Mouse (Mus musculus): ENCODE data around the gene Ntf3. TPM values are rescaled to one million over a fixed set of nuclear protein-coding genes. Genes with fewer than 3 reads are reported as not detected.

Gene Ntf3
- polyA plus RNA-seq, 1 experiment: not detected

GRCm38 (mm10) chr6:126172071-126172470 lies 5.4 kb upstream of the Ntf3 start:
- no peaks in the 10 kb centered on the region for H3K27me3 ChIP-seq (ENCODE audit: control insufficient read depth, insufficient read depth, insufficient read length)
- no peaks in the 10 kb centered on the region for H3K36me3 ChIP-seq (ENCODE audit: control insufficient read depth, insufficient read depth)
- no peaks in the 10 kb centered on the region for H3K79me2 ChIP-seq (ENCODE audit: control insufficient read depth, insufficient read depth)
- no peak overlapping the region for H3K4me2 ChIP-seq (ENCODE audit: low read depth)
- no peak overlapping the region for H3K4me3 ChIP-seq
- TF ChIP-seq CEBPB (IDR thresholded peaks at IDR 0.05; ENCODE audit: insufficient read depth, poor library complexity, severe bottlenecking) (no peak), REST (IDR thresholded peaks at IDR 0.05; ENCODE audit: insufficient read depth, insufficient read length) (no peak), MAX (IDR thresholded peaks at IDR 0.05; ENCODE audit: low read depth) (no peak), MYOD1 (IDR thresholded peaks at IDR 0.05; ENCODE audit: control insufficient read depth in 1 of 3, insufficient read length in 2 of 3, low read depth in 2 of 3) (no peak), TCF3 (IDR thresholded peaks at IDR 0.05; ENCODE audit: insufficient read length, low read depth) (no peak)
- H3ac ChIP-seq (ENCODE audit: control insufficient read depth, insufficient read length): no peak overlapping the region

DNA sequence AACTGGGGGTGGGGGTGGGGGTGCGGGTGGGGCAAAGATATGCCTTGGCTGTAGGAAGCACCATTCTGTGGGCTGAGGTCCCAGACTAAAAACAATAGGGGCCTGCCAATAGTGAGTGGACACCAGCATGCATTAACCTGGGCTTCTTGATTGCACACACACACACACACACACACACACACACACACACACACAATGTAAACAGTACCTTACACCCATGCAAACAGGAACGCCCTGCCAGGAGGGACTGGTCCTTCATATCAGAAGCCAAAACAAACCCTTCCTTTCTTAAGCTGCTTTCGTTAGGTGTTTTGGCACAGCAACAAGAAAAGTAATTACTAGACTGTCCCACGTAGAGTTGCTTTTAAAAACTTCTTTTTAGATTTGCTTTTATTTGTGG lies 4.1 kb upstream of the Ntf3 start:
- no peaks in the 10 kb centered on the region for H3K36me3 ChIP-seq (ENCODE audit: control insufficient read depth, insufficient read depth)
- no peak overlapping the region for H3K4me3 ChIP-seq
- H3ac ChIP-seq (ENCODE audit: control insufficient read depth, insufficient read length): no peak overlapping the region
- TF ChIP-seq SRF (IDR thresholded peaks at IDR 0.05; ENCODE audit: control insufficient read depth, insufficient read length, low read depth) (no peak), TCF3 (IDR thresholded peaks at IDR 0.05; ENCODE audit: insufficient read length, low read depth) (no peak), MAX (IDR thresholded peaks at IDR 0.05; ENCODE audit: low read depth) (no peak), USF1 (IDR thresholded peaks at IDR 0.05; ENCODE audit: low read depth) (no peak), E2F4 (IDR thresholded peaks at IDR 0.05; ENCODE audit: insufficient read depth) (no peak), CEBPB (IDR thresholded peaks at IDR 0.05; ENCODE audit: insufficient read depth, poor library complexity, severe bottlenecking) (no peak), POLR2AphosphoS2 (IDR thresholded peaks at IDR 0.05; ENCODE audit: insufficient read length, low read depth) (no peak), TCF12 (IDR thresholded peaks at IDR 0.05; ENCODE audit: insufficient read depth, poor library complexity, severe bottlenecking) (no peak), POLR2A (IDR thresholded peaks at IDR 0.05; ENCODE audit: insufficient read length, low read depth) (no peak), REST (IDR thresholded peaks at IDR 0.05; ENCODE audit: insufficient read depth, insufficient read length) (no peak), MYOD1 (IDR thresholded peaks at IDR 0.05; ENCODE audit: control insufficient read depth in 1 of 3, insufficient read length in 2 of 3, low read depth in 2 of 3) (no peak), MYOG (IDR thresholded peaks at IDR 0.05; ENCODE audit: control insufficient read depth in 1 of 3, insufficient read depth in 1 of 3, insufficient read length in 2 of 3, low read depth in 2 of 3) (no peak)
- H3K4me2 ChIP-seq (ENCODE audit: low read depth): no peak overlapping the region
- H3K79me2 ChIP-seq (ENCODE audit: control insufficient read depth, insufficient read depth): no peaks in the 10 kb centered on the region
- H3K27me3 ChIP-seq (ENCODE audit: control insufficient read depth, insufficient read depth, insufficient read length): no peaks in the 10 kb centered on the region

DNA sequence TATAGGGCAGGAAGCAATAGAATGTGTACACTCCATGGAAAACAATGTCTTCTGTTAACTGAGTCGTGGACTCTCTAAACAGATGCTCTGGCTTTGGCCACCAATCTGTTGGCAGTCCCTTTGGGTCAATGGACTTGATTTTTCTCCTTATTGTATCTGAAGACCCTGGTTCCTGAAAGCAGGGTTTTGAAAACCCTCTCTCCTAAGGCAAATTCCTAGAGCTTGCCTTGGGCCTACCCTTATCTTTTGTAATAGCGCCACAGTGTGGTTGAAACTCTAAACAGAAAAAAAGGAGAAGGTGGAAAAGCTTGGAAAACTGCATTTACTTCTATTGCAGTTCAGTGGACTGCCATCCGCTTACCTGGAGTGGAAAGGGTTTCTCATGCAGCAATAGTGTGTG lies 1.0 kb upstream of the Ntf3 start:
- Histone ChIP-seq H3K36me3 (ENCODE audit: control insufficient read depth, insufficient read depth) (no peaks in the 10 kb centered on the region), H3K79me2 (ENCODE audit: control insufficient read depth, insufficient read depth) (no peaks in the 10 kb centered on the region), H3K4me2 (ENCODE audit: low read depth) (no peak overlapping the region), H3K4me3 (no peak overlapping the region), H3ac (ENCODE audit: control insufficient read depth, insufficient read length) (no peak overlapping the region), H3K27me3 (ENCODE audit: control insufficient read depth, insufficient read depth, insufficient read length) (peaks cover 12% of the 10 kb centered on the region)
- TF ChIP-seq POLR2A (IDR thresholded peaks at IDR 0.05; ENCODE audit: insufficient read length, low read depth): no peak
- no peak for TF ChIP-seq E2F4 (IDR thresholded peaks at IDR 0.05; ENCODE audit: insufficient read depth)
- no peak for TF ChIP-seq MYOG (IDR thresholded peaks at IDR 0.05; ENCODE audit: control insufficient read depth in 1 of 3, insufficient read depth in 1 of 3, insufficient read length in 2 of 3, low read depth in 2 of 3)
- no peak for TF ChIP-seq MYOD1 (IDR thresholded peaks at IDR 0.05; ENCODE audit: control insufficient read depth in 1 of 3, insufficient read length in 2 of 3, low read depth in 2 of 3)
- TF ChIP-seq SRF (IDR thresholded peaks at IDR 0.05; ENCODE audit: control insufficient read depth, insufficient read length, low read depth): no peak

DNA sequence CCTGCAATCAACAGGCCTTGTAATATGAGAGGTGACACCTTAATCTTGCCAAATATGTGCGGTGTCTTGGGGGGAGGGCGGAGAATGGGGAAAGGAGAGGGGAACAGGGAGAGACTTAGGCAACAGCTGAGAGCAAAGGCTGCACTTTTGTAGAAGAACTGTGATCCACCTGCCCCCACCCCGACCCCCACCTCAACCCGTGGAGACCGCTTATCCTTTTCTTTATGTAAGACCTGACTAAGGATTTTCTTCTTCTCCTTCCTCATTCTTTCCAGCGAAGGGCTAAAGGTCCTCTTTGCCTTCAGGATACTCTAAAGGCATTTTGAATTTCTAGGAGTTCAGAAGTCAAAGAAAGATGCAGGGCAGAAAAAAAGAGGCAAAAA lies 489 bp upstream of the Ntf3 start:
- TF ChIP-seq MYOD1 (IDR thresholded peaks at IDR 0.05; ENCODE audit: control insufficient read depth in 1 of 3, insufficient read length in 2 of 3, low read depth in 2 of 3): no peak
- H3K4me3 ChIP-seq: no peak overlapping the region

GRCm38 (mm10) chr6:126165591-126166155 lies 1.0 kb downstream of the Ntf3 start:
- no peak overlapping the region for H3K4me3 ChIP-seq
- H3K4me2 ChIP-seq (ENCODE audit: low read depth): no peak overlapping the region
- TF ChIP-seq MAX (IDR thresholded peaks at IDR 0.05; ENCODE audit: low read depth) (no peak), POLR2A (IDR thresholded peaks at IDR 0.05; ENCODE audit: insufficient read length, low read depth) (no peak), USF1 (IDR thresholded peaks at IDR 0.05; ENCODE audit: low read depth) (no peak)
- H3K79me2 ChIP-seq (ENCODE audit: control insufficient read depth, insufficient read depth): no peaks in the 10 kb centered on the region
- no peaks in the 10 kb centered on the region for H3K36me3 ChIP-seq (ENCODE audit: control insufficient read depth, insufficient read depth)
- H3K27me3 ChIP-seq (ENCODE audit: control insufficient read depth, insufficient read depth, insufficient read length): peaks cover 12% of the 10 kb centered on the region
- no peak overlapping the region for H3ac ChIP-seq (ENCODE audit: control insufficient read depth, insufficient read length)

More for the DNA sequence above, 489 bp upstream of the Ntf3 start:
- Histone ChIP-seq H3K4me2 (ENCODE audit: low read depth) (no peak overlapping the region), H3K79me2 (ENCODE audit: control insufficient read depth, insufficient read depth) (no peaks in the 10 kb centered on the region), H3ac (ENCODE audit: control insufficient read depth, insufficient read length) (no peak overlapping the region), H3K27me3 (ENCODE audit: control insufficient read depth, insufficient read depth, insufficient read length) (peaks cover 12% of the 10 kb centered on the region), H3K36me3 (ENCODE audit: control insufficient read depth, insufficient read depth) (no peaks in the 10 kb centered on the region)

GRCm38 (mm10) chr6:126164781-126165180 lies 1.9 kb downstream of the Ntf3 start:
- Histone ChIP-seq H3K4me2 (ENCODE audit: low read depth) (no peak overlapping the region), H3K4me3 (no peak overlapping the region), H3K79me2 (ENCODE audit: control insufficient read depth, insufficient read depth) (no peaks in the 10 kb centered on the region), H3ac (ENCODE audit: control insufficient read depth, insufficient read length) (no peak overlapping the region), H3K27me3 (ENCODE audit: control insufficient read depth, insufficient read depth, insufficient read length) (peaks cover 12% of the 10 kb centered on the region), H3K36me3 (ENCODE audit: control insufficient read depth, insufficient read depth) (no peaks in the 10 kb centered on the region)
- no peak for TF ChIP-seq E2F4 (IDR thresholded peaks at IDR 0.05; ENCODE audit: insufficient read depth)
- no peak for TF ChIP-seq SRF (IDR thresholded peaks at IDR 0.05; ENCODE audit: control insufficient read depth, insufficient read length, low read depth)
- no peak for TF ChIP-seq POLR2AphosphoS2 (IDR thresholded peaks at IDR 0.05; ENCODE audit: insufficient read length, low read depth)
- no peak for TF ChIP-seq CEBPB (IDR thresholded peaks at IDR 0.05; ENCODE audit: insufficient read depth, poor library complexity, severe bottlenecking)
- no peak for TF ChIP-seq MYOD1 (IDR thresholded peaks at IDR 0.05; ENCODE audit: control insufficient read depth in 1 of 3, insufficient read length in 2 of 3, low read depth in 2 of 3)
- no peak for TF ChIP-seq TCF12 (IDR thresholded peaks at IDR 0.05; ENCODE audit: insufficient read depth, poor library complexity, severe bottlenecking)
- TF ChIP-seq TCF3 (IDR thresholded peaks at IDR 0.05; ENCODE audit: insufficient read length, low read depth): no peak
- no peak for TF ChIP-seq USF1 (IDR thresholded peaks at IDR 0.05; ENCODE audit: low read depth)
- no peak for TF ChIP-seq REST (IDR thresholded peaks at IDR 0.05; ENCODE audit: insufficient read depth, insufficient read length)
- no peak for TF ChIP-seq POLR2A (IDR thresholded peaks at IDR 0.05; ENCODE audit: insufficient read length, low read depth)
- TF ChIP-seq MAX (IDR thresholded peaks at IDR 0.05; ENCODE audit: low read depth): no peak

All from myocyte (in vitro differentiated cells).